Mouse (Mus musculus) stomach, postnatal 0 days (tissue): ENCODE results near the gene Sipa1l2. TPM values are rescaled to one million over a fixed set of nuclear protein-coding genes. Genes with fewer than 3 reads are reported as not detected.

Experiments
- ATAC-seq: fragments of 200-750 bp; cut with Nextera tagmentation; 2 replicates; pipeline ENCODE4 v1.8.0; 2017; ENCODE audit not compliant: low FRiP score, low TSS enrichment
- DNase-seq: peaks from one replicate; pipeline ENCODE4 v3.0.0-alpha.2; 2016; ENCODE audit warnings: low spot score
- H3K27ac ChIP-seq: fragments of 300-500 bp; sonication (generic); replicated peaks from 2 replicates; pipeline ENCODE4 v1.5.1; 2014; ENCODE audit warnings: mild to moderate bottlenecking, control low read depth
- H3K27me3 ChIP-seq: fragments of 300-500 bp; sonication (generic); 2 replicates; pipeline ENCODE4 v1.6.1; 2014; ENCODE audit warnings: low read length; ENCODE audit not compliant: control insufficient read depth, insufficient read depth
- H3K36me3 ChIP-seq: fragments of 300-500 bp; sonication (generic); 2 replicates; pipeline ENCODE4 v1.6.1; 2014; ENCODE audit warnings: low read length, mixed read lengths; ENCODE audit not compliant: control insufficient read depth, insufficient read depth
- H3K4me1 ChIP-seq: fragments of 300-500 bp; sonication (generic); replicated peaks from 2 replicates; pipeline ENCODE4 v1.6.1; 2014; ENCODE audit warnings: antibody characterized with exemption; ENCODE audit not compliant: control insufficient read depth, insufficient read depth
- H3K4me2 ChIP-seq: fragments of 300-500 bp; sonication (generic); replicated peaks from 2 replicates; pipeline ENCODE4 v1.6.1; 2014; ENCODE audit warnings: low read depth, mild to moderate bottlenecking, control low read depth, moderate library complexity
- H3K4me3 ChIP-seq: fragments of 300-500 bp; sonication (generic); 2 replicates; pipeline ENCODE4 v1.5.1; 2014; ENCODE audit warnings: low read depth, low read length, control low read depth
- H3K9ac ChIP-seq: fragments of 300-500 bp; sonication (generic); 2 replicates; pipeline ENCODE4 v1.6.1; 2014; ENCODE audit warnings: mild to moderate bottlenecking, low read length, control low read depth, mixed read lengths
- H3K9me3 ChIP-seq: fragments of 300-500 bp; sonication (generic); 2 replicates; pipeline ENCODE4 v1.6.1; 2016; ENCODE audit warnings: low read length; ENCODE audit not compliant: control insufficient read depth
- CTCF ChIP-seq: IDR thresholded peaks from 2 replicates; pipeline ENCODE4 v1.5.1; 2016; ENCODE audit warnings: antibody characterized with exemption, low read depth, mild to moderate bottlenecking, moderate library complexity
- EP300 ChIP-seq: optimal IDR thresholded peaks from 2 replicates; pipeline ENCODE3; 2016; ENCODE audit warnings: antibody characterized with exemption
- WGBS: fragments of 180-500 bp; shearing (Covaris S2); extraction: QIAGEN DNeasy Blood & Tissue Kit; methylation state at CpG from one replicate; pipeline ENCODE4 v1.1.7; 2014; 5-methylcytosine and 5-hydroxymethylcytosine counted together
- polyA plus RNA-seq: library from polyadenylated mRNA; unstranded; fragments of >200 nt; fragmentation: Nextera tagmentation; extraction: Ambion mirVana; gene quantifications from 2 replicates; pipeline ENCODE4 v1.2.1, GENCODE M21; 2015

Gene Sipa1l2
- polyA plus RNA-seq, 1 experiment from 2014 or later = 3.1 TPM

DNA sequence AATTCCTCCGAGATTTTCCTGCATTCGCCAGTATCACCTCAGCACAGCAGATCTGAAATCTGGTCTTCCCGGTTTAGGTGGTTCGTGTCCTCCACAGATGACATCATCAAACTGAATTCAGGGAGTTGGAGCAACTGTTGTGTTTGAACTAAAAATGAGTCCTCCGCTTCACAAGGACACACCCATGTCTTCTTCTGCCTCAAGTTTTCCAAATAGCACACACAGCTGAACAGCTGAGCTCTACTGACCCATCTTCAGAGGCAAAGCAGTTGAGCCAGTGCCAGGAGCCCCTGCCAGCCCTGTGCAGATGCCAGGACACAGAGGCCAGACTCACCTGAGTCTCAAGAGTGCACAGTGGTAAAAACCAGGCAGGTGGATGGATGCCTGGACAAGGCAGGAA is 12.9 kb downstream of the Sipa1l2 start:
- Histone ChIP-seq H3K27ac (peak overlapping the region; percentile 80), H3K4me3 (no peak overlapping the region), H3K9me3 (no peaks in the 10 kb centered on the region), H3K4me1 (peaks cover 18% of the 10 kb centered on the region), H3K27me3 (no peaks in the 10 kb centered on the region), H3K9ac (no peak overlapping the region), H3K4me2 (no peak overlapping the region), H3K36me3 (no peaks in the 10 kb centered on the region)
- DNase-seq (no peak), ATAC-seq (no peak; the same call in 1 of the 2 replicates)
- TF ChIP-seq CTCF (no peak), EP300 (no peak)
- 65% methylated on average over 5 of the region's 5 CpGs for WGBS

DNA sequence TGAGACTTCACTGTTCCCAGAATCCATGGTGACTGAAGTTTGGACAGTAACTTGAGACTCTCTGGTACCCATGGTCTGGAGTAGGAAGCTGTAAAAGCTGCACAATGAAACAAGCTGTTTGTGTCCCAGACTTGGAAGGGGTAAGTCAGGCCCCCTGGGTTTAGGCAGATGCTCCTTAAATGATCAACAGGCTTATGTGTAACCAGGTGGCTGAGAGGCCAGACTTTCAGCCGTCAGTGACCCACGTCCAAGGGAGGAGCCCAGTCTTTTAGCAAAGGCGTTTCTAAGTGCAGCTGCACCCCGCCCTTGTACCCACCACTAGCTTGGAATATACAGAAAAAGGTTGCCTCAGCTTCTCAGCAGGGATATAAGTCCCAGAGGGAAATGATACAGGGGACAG is 19.0 kb downstream of the Sipa1l2 start:
- TF ChIP-seq EP300 (no peak), CTCF (no peak)
- no peak for DNase-seq
- H3K36me3 ChIP-seq = no peaks in the 10 kb centered on the region
- no peaks in the 10 kb centered on the region for H3K9me3 ChIP-seq
- no peak overlapping the region for H3K4me3 ChIP-seq
- H3K9ac ChIP-seq = no peak overlapping the region
- WGBS = 44% methylated on average over 4 of the region's 4 CpGs
- no peaks in the 10 kb centered on the region for H3K27me3 ChIP-seq
- no peak for ATAC-seq
- no peak overlapping the region for H3K27ac ChIP-seq
- H3K4me1 ChIP-seq = 0 out of 2 replicates have a peak, but pooled peaks cover 2% of the 10 kb centered on the region
- no peak overlapping the region for H3K4me2 ChIP-seq

- no peak for DNase-seq
- Histone ChIP-seq H3K9me3 (no peaks in the 10 kb centered on the region), H3K4me2 (no peak overlapping the region), H3K4me1 (0 out of 2 replicates have a peak, but pooled peaks cover 2% of the 10 kb centered on the region), H3K36me3 (no peaks in the 10 kb centered on the region), H3K9ac (no peak overlapping the region), H3K27me3 (no peaks in the 10 kb centered on the region), H3K27ac (no peak overlapping the region), H3K4me3 (no peak overlapping the region)
- TF ChIP-seq EP300 (no peak), CTCF (peak; percentile 51)
- ATAC-seq = no peak
- WGBS = 81% methylated on average over 3 of the region's 3 CpGs
Observed at GRCm38 (mm10) chr8:125547296-125547695, 22.3 kb downstream of the Sipa1l2 start.

GRCm38 (mm10) chr8:125545866-125546265 is 23.7 kb downstream of the Sipa1l2 start:
- Histone ChIP-seq H3K27me3 (no peaks in the 10 kb centered on the region), H3K9me3 (no peaks in the 10 kb centered on the region), H3K27ac (no peak overlapping the region), H3K4me1 (no peaks in the 10 kb centered on the region), H3K36me3 (no peaks in the 10 kb centered on the region), H3K4me3 (no peak overlapping the region), H3K9ac (no peak overlapping the region), H3K4me2 (no peak overlapping the region)
- ATAC-seq (no peak), DNase-seq (no peak)
- TF ChIP-seq EP300 = no peak
- no peak for TF ChIP-seq CTCF
- 86% methylated on average over 9 of the region's 9 CpGs for WGBS

DNA sequence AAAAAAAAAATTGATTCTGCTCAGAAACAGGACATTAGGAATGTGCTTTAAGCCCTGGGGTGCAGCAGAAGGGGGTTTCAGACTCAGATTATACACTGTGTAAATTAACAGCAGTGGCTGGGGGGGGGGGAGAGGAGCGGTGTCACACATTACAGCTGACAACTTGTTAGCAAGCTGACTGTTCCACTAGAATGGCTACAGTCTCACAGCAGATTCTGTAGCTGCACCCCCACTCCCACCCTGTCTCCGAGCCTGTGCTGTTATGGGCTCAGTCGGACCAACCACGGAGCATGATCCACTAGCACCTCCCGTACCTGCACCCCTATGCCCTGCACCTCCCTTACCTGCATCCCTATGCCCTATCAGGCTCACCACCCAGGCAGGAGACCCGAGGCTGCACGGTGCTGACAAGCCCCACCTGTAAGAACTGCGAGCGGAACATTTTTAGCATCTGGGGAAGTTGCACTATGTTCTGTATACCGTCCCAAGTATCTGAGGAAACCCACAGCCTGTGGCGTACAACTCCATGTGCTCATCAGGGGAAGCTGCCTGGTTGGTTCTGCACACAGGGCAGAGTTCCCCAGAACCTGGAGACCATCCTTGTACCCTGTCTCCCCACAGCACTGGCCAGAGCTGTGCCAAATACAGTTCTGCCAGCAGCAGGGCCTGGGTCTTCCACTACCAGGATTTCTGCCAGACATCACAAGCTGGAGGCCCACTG is 26.6 kb downstream of the Sipa1l2 start:
- no peaks in the 10 kb centered on the region for H3K36me3 ChIP-seq
- DNase-seq (no peak), ATAC-seq (no peak)
- no peak overlapping the region for H3K27ac ChIP-seq
- H3K4me2 ChIP-seq = no peak overlapping the region
- H3K4me1 ChIP-seq = peaks cover 4% of the 10 kb centered on the region
- H3K4me3 ChIP-seq = no peak overlapping the region
- no peaks in the 10 kb centered on the region for H3K27me3 ChIP-seq
- no peak for TF ChIP-seq CTCF
- TF ChIP-seq EP300 = no peak
- 68% methylated on average over 11 of the region's 11 CpGs for WGBS
- H3K9me3 ChIP-seq = no peaks in the 10 kb centered on the region
- no peak overlapping the region for H3K9ac ChIP-seq
